9 mouse cellular contexts compared by ENCODE assay signal in the genomic region with DNA sequence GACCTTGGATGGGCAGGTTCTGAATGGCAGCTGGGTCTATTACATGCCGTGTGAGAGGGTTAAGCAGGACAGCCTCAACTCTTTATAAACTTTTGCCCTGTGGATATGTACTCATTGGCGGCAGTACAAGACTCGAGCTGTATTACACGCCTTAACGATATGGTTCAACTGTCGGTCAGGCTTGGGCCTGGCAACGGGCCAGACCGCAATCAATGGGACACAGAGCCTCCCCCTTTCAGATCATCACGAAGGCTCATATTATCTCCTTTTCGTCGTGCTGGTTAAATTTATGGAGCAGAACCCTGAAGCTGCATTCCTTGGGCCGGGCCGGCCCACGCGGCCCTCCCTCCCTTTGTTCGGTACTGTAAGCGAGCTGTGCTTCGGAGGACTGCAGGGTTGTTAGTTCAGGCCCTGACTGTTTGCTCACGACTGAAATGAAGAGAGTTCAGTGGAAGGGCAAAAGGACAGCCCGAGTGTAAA.
DNase-seq lines count a peak whose midpoint lies in the region; ATAC-seq lines count a peak whose summit lies in the region.
"Had no signal": no experiment of that assay in that cellular context is flagged by ENCODE, and none has a peak within 500 bp of the region (broad histone marks: within the 10 kb centered on the region; RNA-seq: fewer than 3 reads in every experiment).

No protein-coding gene starts in this region.

- H3K9ac ChIP-seq in intestine, embryonic 16.5 days (ENCODE audit: low read depth, low read length), result peak overlapping the region; percentile 50; the same call in 1 of the 2 replicates
- H3K9ac ChIP-seq in liver, embryonic 16.5 days (ENCODE audit: low read depth, low read length), result peak overlapping the region; percentile 26; the same call in 1 of the 2 replicates
- no peak overlapping the region for H3K9ac ChIP-seq in neural tube, embryonic 14.5 days (replicated peaks; ENCODE audit: low read depth, low read length)

- peak overlapping the region; percentile 93 for H3K27ac ChIP-seq in intestine, embryonic 16.5 days (ENCODE audit: low read length)
- H3K27ac ChIP-seq in liver, embryonic 16.5 days (ENCODE audit: low read length), result peak overlapping the region; percentile 81
- peak overlapping the region; percentile 36; the same call in 1 of the 2 replicates for H3K27ac ChIP-seq in neural tube, embryonic 14.5 days (ENCODE audit: low read depth, low read length)

- no peaks in the 10 kb centered on the region for H3K27me3 ChIP-seq in intestine, embryonic 16.5 days (replicated peaks; ENCODE audit: control insufficient read depth, insufficient read depth, low read length)
- no peaks in the 10 kb centered on the region for H3K27me3 ChIP-seq in liver, embryonic 16.5 days (ENCODE audit: control insufficient read depth, insufficient read depth, low read depth, low read length)
- H3K27me3 ChIP-seq in neural tube, embryonic 14.5 days (ENCODE audit: control insufficient read depth, insufficient read depth, low read length), result no peaks in the 10 kb centered on the region

- ATAC-seq in intestine, embryonic 16.5 days, result peak; percentile 95
- ATAC-seq in liver, embryonic 16.5 days (ENCODE audit: low read depth), result peak; percentile 87
- ATAC-seq in neural tube, embryonic 14.5 days (ENCODE audit: low read depth), result peak; percentile 89

- peak; percentile 90 for DNase-seq in MEL-GATA-1-ER (ENCODE audit: extremely low read depth, low read depth)
- DNase-seq in adrenal gland, postnatal 36 days, result peak; percentile 67 to 77
- DNase-seq in gastrocnemius, postnatal 10 days, result peak; percentile 62
- no peak for DNase-seq in cerebellum, adult 9-10 months
- DNase-seq in frontal cortex, postnatal 14 days (ENCODE audit: low spot score in 2 of 2), result no peak

- peaks cover 46% of the 10 kb centered on the region for H3K4me1 ChIP-seq in intestine, embryonic 16.5 days (ENCODE audit: control insufficient read depth, insufficient read depth, low read length)
- peaks cover 47% of the 10 kb centered on the region for H3K4me1 ChIP-seq in liver, embryonic 16.5 days (ENCODE audit: control insufficient read depth, low read depth, low read length)
- H3K4me1 ChIP-seq in neural tube, embryonic 14.5 days (ENCODE audit: control insufficient read depth, insufficient read depth, low read length), result peaks cover 13% of the 10 kb centered on the region

- H3K9me3 ChIP-seq in intestine, embryonic 16.5 days (ENCODE audit: control insufficient read depth, low read length), result no peaks in the 10 kb centered on the region
- H3K9me3 ChIP-seq in liver, embryonic 16.5 days (replicated peaks; ENCODE audit: control insufficient read depth, low read length), result no peaks in the 10 kb centered on the region
- H3K9me3 ChIP-seq in neural tube, embryonic 14.5 days (ENCODE audit: control insufficient read depth, low read length), result no peaks in the 10 kb centered on the region

- no peaks in the 10 kb centered on the region for H3K36me3 ChIP-seq in intestine, embryonic 16.5 days (ENCODE audit: control insufficient read depth, insufficient read depth, low read length)
- H3K36me3 ChIP-seq in liver, embryonic 16.5 days (ENCODE audit: control insufficient read depth, insufficient read depth), result no peaks in the 10 kb centered on the region
- H3K36me3 ChIP-seq in neural tube, embryonic 14.5 days (ENCODE audit: control insufficient read depth, insufficient read depth, low read length), result no peaks in the 10 kb centered on the region

- H3K4me3 ChIP-seq in intestine, embryonic 16.5 days (ENCODE audit: low read length), result no peak overlapping the region
- no peak overlapping the region for H3K4me3 ChIP-seq in liver, embryonic 16.5 days (ENCODE audit: low read depth, low read length)
- H3K4me3 ChIP-seq in neural tube, embryonic 14.5 days (ENCODE audit: low read depth, low read length), result no peak overlapping the region
- H3K4me3 ChIP-seq: erythroblast, embryonic 14.5 days had no signal

- WGBS in intestine, embryonic 16.5 days, result 9% methylated on average over 20 of the region's 20 CpGs
- 46% methylated on average over 20 of the region's 20 CpGs for WGBS in liver, embryonic 16.5 days (ENCODE audit: insufficient replicate concordance)
- 7% methylated on average over 20 of the region's 20 CpGs for whole genome bisulfite sequencing in neural tube, embryonic 14.5 days

- H3K4me2 ChIP-seq in intestine, embryonic 16.5 days (ENCODE audit: low read depth, low read length), result peak overlapping the region; percentile 37
- H3K4me2 ChIP-seq in liver, embryonic 16.5 days (ENCODE audit: low read depth, low read length), result peak overlapping the region; percentile 18; the same call in 1 of the 2 replicates
- no peak overlapping the region for H3K4me2 ChIP-seq in neural tube, embryonic 14.5 days (ENCODE audit: low read depth, low read length)

Comparison
In these comparisons a context has a peak if more than half of its experiments do, and no peak if none do; other contexts are left out.
1. DNase-seq: peak in MEL-GATA-1-ER (single experiment), adrenal gland, postnatal 36 days (2 of 2) and gastrocnemius, postnatal 10 days (single experiment); none in cerebellum, adult 9-10 months (single experiment) and frontal cortex, postnatal 14 days (0 of 2).
2. H3K27ac ChIP-seq: peak in every context shown above with its lines; median percentile 93 in intestine, embryonic 16.5 days; 81 in liver, embryonic 16.5 days; 36 in neural tube, embryonic 14.5 days.
3. Peak in every context shown above with its lines, with median percentiles within 50 percentile points of each other: ATAC-seq.